Mouse (Mus musculus) right cerebral cortex, postnatal 36 days (tissue): ENCODE results near the gene Slc35e3.

Experiments used
- DNase-seq, 2 experiments: peaks; one replicate each; pipeline ENCODE4 v3.0.0; 2022; ENCODE audit warnings: low spot score in 2 of 2, mixed read lengths in 1 of 2

The Slc35e3 gene

GRCm38 (mm10) chr10:117746297-117746883 lies at the start of gene Slc35e3:
Gene Slc35e3 (minus strand): TSS chr10:117746365.
- peak; percentile 88 to 89 for DNase-seq

GRCm38 (mm10) chr10:117795206-117795605 lies 49.0 kb upstream of the Slc35e3 start:
- DNase-seq = no peak

- DNase-seq = no peak
Measured at GRCm38 (mm10) chr10:117793436-117794030, 47.4 kb upstream of the Slc35e3 start.

GRCm38 (mm10) chr10:117792141-117793091 lies 46.3 kb upstream of the Slc35e3 start, which contains the start of gene Nup107:
Gene Nup107 (minus strand): TSS chr10:117792705.
- DNase-seq = peak; percentile 100

- no peak for DNase-seq
Measured at GRCm38 (mm10) chr10:117791171-117791470, 45.0 kb upstream of the Slc35e3 start.

- no peak for DNase-seq
Measured at GRCm38 (mm10) chr10:117790421-117791170, 44.4 kb upstream of the Slc35e3 start.

- no peak for DNase-seq
Measured at GRCm38 (mm10) chr10:117790011-117790410, 43.8 kb upstream of the Slc35e3 start.

GRCm38 (mm10) chr10:117784646-117785045 lies 38.5 kb upstream of the Slc35e3 start:
- no peak for DNase-seq

GRCm38 (mm10) chr10:117783786-117784420 lies 37.7 kb upstream of the Slc35e3 start:
- DNase-seq = no peak

GRCm38 (mm10) chr10:117782491-117783260 lies 36.5 kb upstream of the Slc35e3 start:
- DNase-seq = no peak

GRCm38 (mm10) chr10:117782056-117782455 lies 35.9 kb upstream of the Slc35e3 start:
- DNase-seq = no peak

GRCm38 (mm10) chr10:117781021-117781725 lies 35.0 kb upstream of the Slc35e3 start:
- DNase-seq = no peak

- DNase-seq = no peak
Measured at GRCm38 (mm10) chr10:117780306-117780911, 34.2 kb upstream of the Slc35e3 start.

- no peak for DNase-seq
Measured at GRCm38 (mm10) chr10:117779581-117780305, 33.6 kb upstream of the Slc35e3 start.

GRCm38 (mm10) chr10:117778951-117779350 lies 32.8 kb upstream of the Slc35e3 start:
- no peak for DNase-seq

GRCm38 (mm10) chr10:117778328-117778910 lies 32.3 kb upstream of the Slc35e3 start:
- no peak for DNase-seq

GRCm38 (mm10) chr10:117777501-117778327 lies 31.5 kb upstream of the Slc35e3 start:
- DNase-seq = no peak

GRCm38 (mm10) chr10:117777103-117777470 lies 30.9 kb upstream of the Slc35e3 start:
- no peak for DNase-seq
